Mouse (Mus musculus) liver, embryonic 14.5 days (tissue): ENCODE results near the gene Sdsl.

Experiments used
- CTCF ChIP-seq: IDR thresholded peaks from 2 replicates; pipeline ENCODE4 v1.5.1; 2016; ENCODE audit warnings: antibody characterized with exemption, low read depth, control low read depth
- EP300 ChIP-seq: IDR thresholded peaks from 2 replicates; pipeline ENCODE4 v1.6.1; 2016; ENCODE audit warnings: antibody characterized with exemption, low read depth

- TF ChIP-seq EP300 (no peak), CTCF (no peak)
These were observed 15.6 kb downstream of the Sdsl start for GRCm38 (mm10) chr5:120456841-120457554.
